Mouse (Mus musculus) heart, embryonic 11.5 days (tissue): ENCODE results near the gene Krt8. TPM values are rescaled to one million over a fixed set of nuclear protein-coding genes. Genes with fewer than 3 reads are reported as not detected.
A peak's percentile ranks its signal among the peaks of the same experiment; 100 is the strongest.
"Not testable (repeated sequence)": the region's sequence is repeated elsewhere in the genome, so short reads cannot be mapped to it uniquely, and the experiment has no call there.

ENCODE experiments used
- ATAC-seq: fragments of 200-750 bp; cut with Nextera tagmentation; replicated peaks from 2 replicates; pipeline ENCODE4 v1.8.0; 2017; ENCODE audit warnings: moderate library complexity; ENCODE audit not compliant: insufficient number of reproducible peaks, low FRiP score, low TSS enrichment
- H3K27ac ChIP-seq: fragments of 300-500 bp; sonication (generic); 2 replicates; pipeline ENCODE4 v1.5.1; 2014; ENCODE audit warnings: mild to moderate bottlenecking, low read depth, low read length
- H3K27me3 ChIP-seq: fragments of 300-500 bp; sonication (generic); 2 replicates; pipeline ENCODE4 v1.6.1; 2014; ENCODE audit warnings: mild to moderate bottlenecking, low read length, mixed read lengths; ENCODE audit not compliant: control insufficient read depth, insufficient read depth
- H3K36me3 ChIP-seq: fragments of 300-500 bp; sonication (generic); 2 replicates; pipeline ENCODE4 v1.6.1; 2014; ENCODE audit warnings: mild to moderate bottlenecking, low read length, moderate library complexity, mixed read lengths; ENCODE audit not compliant: control insufficient read depth, insufficient read depth
- H3K4me1 ChIP-seq: fragments of 300-500 bp; sonication (generic); 2 replicates; pipeline ENCODE4 v1.6.1; 2014; ENCODE audit warnings: low read length; ENCODE audit not compliant: control insufficient read depth, insufficient read depth
- H3K4me2 ChIP-seq: fragments of 300-500 bp; sonication (generic); 2 replicates; pipeline ENCODE4 v1.6.1; 2014; ENCODE audit warnings: mild to moderate bottlenecking, moderate library complexity
- H3K4me3 ChIP-seq: fragments of 300-500 bp; sonication (generic); 2 replicates; pipeline ENCODE4 v1.5.1; 2014; ENCODE audit warnings: low read depth, low read length
- H3K9ac ChIP-seq: fragments of 300-500 bp; sonication (generic); 2 replicates; pipeline ENCODE4 v1.6.1; 2014; ENCODE audit warnings: mild to moderate bottlenecking, low read depth, low read length, moderate library complexity
- H3K9me3 ChIP-seq: fragments of 300-500 bp; sonication (generic); replicated peaks from 2 replicates; pipeline ENCODE4 v1.6.1; 2016; ENCODE audit warnings: low read length; ENCODE audit not compliant: control insufficient read depth
- WGBS: fragments of 180-500 bp; shearing (Covaris S2); extraction: QIAGEN DNeasy Blood & Tissue Kit; methylation state at CpG from one replicate; pipeline ENCODE4 v1.1.7; 2014; ENCODE audit not compliant: insufficient replicate concordance; 5-methylcytosine and 5-hydroxymethylcytosine counted together
- polyA plus RNA-seq: library from polyadenylated mRNA; unstranded; fragments of >200 nt; fragmentation: Nextera tagmentation; extraction: Ambion mirVana; gene quantifications from 2 replicates; pipeline ENCODE4 v1.2.1, GENCODE M21; 2014

The Krt8 gene
- polyA plus RNA-seq, 1 experiment from 2014 or later: 36.8 TPM

GRCm38 (mm10) chr15:102003516-102003915, 766 bp downstream of the Krt8 start:
- H3K4me1 ChIP-seq: peaks cover 6% of the 10 kb centered on the region
- H3K27me3 ChIP-seq: peaks cover 28% of the 10 kb centered on the region
- no peaks in the 10 kb centered on the region for H3K36me3 ChIP-seq
- no peak overlapping the region for H3K27ac ChIP-seq
- H3K9ac ChIP-seq: peak overlapping the region; percentile 72
- no peaks in the 10 kb centered on the region for H3K9me3 ChIP-seq
- H3K4me2 ChIP-seq: peak overlapping the region; percentile 76
- peak overlapping the region; percentile 48 for H3K4me3 ChIP-seq
- ATAC-seq: no peak
- 16% methylated on average over 12 of the region's 12 CpGs for WGBS

- ATAC-seq: peak; percentile 71; the same call in 1 of the 2 replicates
- Histone ChIP-seq H3K27me3 (peaks cover 28% of the 10 kb centered on the region), H3K4me3 (peak overlapping the region; percentile 48), H3K9me3 (no peaks in the 10 kb centered on the region), H3K9ac (peak overlapping the region; percentile 72), H3K36me3 (no peaks in the 10 kb centered on the region), H3K27ac (no peak overlapping the region), H3K4me2 (peak overlapping the region; percentile 76), H3K4me1 (peaks cover 6% of the 10 kb centered on the region)
- 3% methylated on average over 34 of the region's 34 CpGs for WGBS
These were observed 1.4 kb downstream of the Krt8 start for GRCm38 (mm10) chr15:102002646-102003488.

- 78% methylated on average over 11 of the region's 11 CpGs for WGBS
These were observed 4.5 kb downstream of the Krt8 start for GRCm38 (mm10) chr15:101999676-102000335.

GRCm38 (mm10) chr15:101999156-101999555, 5.1 kb downstream of the Krt8 start:
- Histone ChIP-seq H3K4me1 (peaks cover 6% of the 10 kb centered on the region), H3K27ac (no peak overlapping the region), H3K4me2 (no peak overlapping the region), H3K9ac (no peak overlapping the region), H3K27me3 (peaks cover 14% of the 10 kb centered on the region), H3K4me3 (no peak overlapping the region), H3K36me3 (no peaks in the 10 kb centered on the region), H3K9me3 (no peaks in the 10 kb centered on the region)
- 83% methylated on average over 11 of the region's 11 CpGs for WGBS
- no peak for ATAC-seq

More at GRCm38 (mm10) chr15:101999676-102000335, 4.5 kb downstream of the Krt8 start:
- Histone ChIP-seq H3K4me2 (no peak overlapping the region), H3K27ac (no peak overlapping the region), H3K4me1 (peaks cover 6% of the 10 kb centered on the region), H3K36me3 (no peaks in the 10 kb centered on the region), H3K27me3 (peaks cover 17% of the 10 kb centered on the region), H3K4me3 (no peak overlapping the region), H3K9ac (no peak overlapping the region), H3K9me3 (no peaks in the 10 kb centered on the region)
- no peak for ATAC-seq

- H3K4me1 ChIP-seq, H3K9ac ChIP-seq, H3K36me3 ChIP-seq, H3K27me3 ChIP-seq, H3K4me3 ChIP-seq, H3K4me2 ChIP-seq, H3K27ac ChIP-seq, H3K9me3 ChIP-seq, ATAC-seq: not testable (repeated sequence)
- 78% methylated on average over 11 of the region's 11 CpGs for WGBS
These were observed 7.7 kb downstream of the Krt8 start for GRCm38 (mm10) chr15:101996450-101997078.

- H3K9ac ChIP-seq: no peak overlapping the region
- no peaks in the 10 kb centered on the region for H3K4me1 ChIP-seq
- no peak overlapping the region for H3K27ac ChIP-seq
- 87% methylated on average over 4 of the region's 4 CpGs for whole genome bisulfite sequencing
- no peaks in the 10 kb centered on the region for H3K27me3 ChIP-seq
- no peak overlapping the region for H3K4me2 ChIP-seq
- ATAC-seq: no peak
- no peak overlapping the region for H3K4me3 ChIP-seq
- H3K36me3 ChIP-seq: no peaks in the 10 kb centered on the region
- no peaks in the 10 kb centered on the region for H3K9me3 ChIP-seq
These were observed 8.6 kb downstream of the Krt8 start for GRCm38 (mm10) chr15:101995484-101996236.

GRCm38 (mm10) chr15:101994365-101994764, 9.9 kb downstream of the Krt8 start:
- H3K36me3 ChIP-seq: no peaks in the 10 kb centered on the region
- H3K9ac ChIP-seq: no peak overlapping the region
- no peaks in the 10 kb centered on the region for H3K27me3 ChIP-seq
- 85% methylated on average over 6 of the region's 6 CpGs for WGBS
- H3K9me3 ChIP-seq: no peaks in the 10 kb centered on the region
- H3K4me1 ChIP-seq: no peaks in the 10 kb centered on the region
- H3K27ac ChIP-seq: no peak overlapping the region
- no peak overlapping the region for H3K4me3 ChIP-seq
- no peak overlapping the region for H3K4me2 ChIP-seq
- no peak for ATAC-seq

- no peak for ATAC-seq
- no peak overlapping the region for H3K4me3 ChIP-seq
- WGBS: 83% methylated on average over 6 of the region's 6 CpGs
- no peak overlapping the region for H3K4me2 ChIP-seq
- no peak overlapping the region for H3K9ac ChIP-seq
- H3K27ac ChIP-seq: no peak overlapping the region
- H3K4me1 ChIP-seq: no peaks in the 10 kb centered on the region
- H3K36me3 ChIP-seq: no peaks in the 10 kb centered on the region
- H3K9me3 ChIP-seq: no peaks in the 10 kb centered on the region
- H3K27me3 ChIP-seq: no peaks in the 10 kb centered on the region
These were observed 13.3 kb downstream of the Krt8 start for GRCm38 (mm10) chr15:101990946-101991345.
